Mouse (Mus musculus) gastrocnemius, adult 8-10 months (tissue): ENCODE measurements around the gene Usp33. TPM values are rescaled to one million over a fixed set of nuclear protein-coding genes. Genes with fewer than 3 reads are reported as not detected.

ENCODE experiments used
- DNase-seq, 2 experiments: peaks; one replicate each; pipeline ENCODE4 v3.0.0; 2022; ENCODE audit warnings: low spot score in 2 of 2
- total RNA-seq, 4 experiments: library from RNA; stranded (reverse); gene quantifications; 2 replicates each; pipeline ENCODE4 v1.2.4; 2022

The Usp33 gene
- total RNA-seq, 4 experiments from 2014 or later, result 16.3 to 20.0 (median 18.6) TPM

DNA sequence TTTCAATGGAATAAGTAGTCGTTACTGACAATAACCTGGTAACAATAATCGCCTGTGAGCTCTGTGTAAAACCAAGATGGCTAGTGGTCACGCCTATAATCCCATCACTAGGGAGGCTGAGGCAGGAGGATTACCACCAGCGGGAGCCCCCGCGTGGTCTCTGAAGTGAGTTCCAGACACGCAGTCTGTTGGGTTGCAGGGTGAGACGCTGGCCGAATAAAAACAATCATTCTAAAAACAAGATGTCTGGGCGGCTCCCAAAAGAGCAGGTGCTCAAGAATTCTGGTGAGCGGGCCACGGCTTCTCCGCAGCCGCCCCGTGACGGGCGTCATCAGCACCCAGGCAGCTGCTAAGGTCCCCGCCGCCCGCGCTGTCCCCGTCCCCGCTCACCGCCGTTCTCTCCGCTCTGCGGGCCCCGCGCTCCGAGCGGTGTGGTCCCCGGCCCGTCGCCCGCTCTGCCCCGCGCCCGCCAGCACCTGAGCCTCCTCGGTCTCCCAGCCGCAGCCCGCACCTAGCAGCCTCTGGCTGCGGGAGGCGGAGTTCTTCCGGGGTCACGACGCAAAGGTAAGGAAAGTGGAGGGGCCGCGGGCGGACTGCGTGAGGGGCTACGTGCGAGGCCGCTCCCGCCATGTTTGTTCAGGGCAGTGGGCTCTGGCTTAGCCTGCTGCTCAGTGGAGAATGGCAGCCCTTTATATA lies 6.3 kb upstream of the Usp33 start, which contains the start of gene Miga1:
Gene Miga1, minus strand, starts transcription at position 546 of the 696 bp plus-strand sequence.
- DNase-seq, result peak; percentile 23 to 52

DNA sequence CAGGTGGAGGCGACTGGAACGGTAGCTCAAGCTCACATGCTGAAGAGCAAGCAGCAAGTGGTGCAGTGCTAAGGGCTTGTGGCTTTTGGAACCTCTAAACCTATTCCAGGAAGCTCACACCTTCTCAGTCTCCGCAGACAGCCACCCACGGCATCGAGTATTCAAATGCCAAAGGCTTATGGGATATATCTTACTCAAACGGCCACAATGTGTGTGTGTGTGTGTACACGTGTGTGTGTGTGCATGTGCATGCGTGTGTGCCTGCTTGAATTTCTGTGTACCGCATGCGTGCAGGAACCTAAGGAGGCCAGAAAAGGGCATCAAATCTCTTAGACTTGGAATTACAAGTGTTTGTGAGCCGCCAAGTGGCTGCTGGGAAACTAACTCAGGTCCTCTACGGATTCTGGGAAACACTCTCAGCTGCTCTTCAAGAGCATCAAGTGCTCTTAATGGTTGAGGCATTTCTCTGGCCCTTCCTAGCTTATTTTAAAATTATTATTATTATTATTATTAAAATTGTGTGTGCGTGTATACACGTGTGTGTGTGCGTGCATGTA lies 3.2 kb upstream of the Usp33 start:
- DNase-seq, result no peak

DNA sequence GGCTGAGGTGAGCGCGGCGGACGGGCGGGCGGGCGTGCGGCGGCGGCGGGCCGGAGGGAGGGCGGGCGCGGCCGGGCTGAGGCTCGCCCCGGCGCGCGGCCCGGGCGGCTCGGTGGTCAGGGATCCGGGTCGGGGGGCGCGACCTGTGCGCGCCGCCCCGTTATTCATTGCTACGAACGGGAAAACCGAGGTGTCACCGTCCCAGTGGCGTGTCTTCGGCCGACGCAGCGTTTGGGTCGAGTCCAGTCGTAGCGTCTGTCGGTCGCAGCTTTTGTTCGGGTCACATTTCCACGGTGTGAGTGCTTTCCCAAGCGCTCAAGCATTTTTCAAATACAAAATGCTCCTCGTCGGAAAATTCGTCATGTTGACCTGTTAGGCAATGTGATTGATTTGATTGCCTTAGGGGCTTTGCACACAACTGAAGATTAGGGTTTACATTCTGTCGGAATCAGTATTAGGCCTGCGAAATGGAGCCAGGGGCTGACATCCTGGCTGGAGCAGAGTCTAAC lies 409 bp downstream of the Usp33 start:
- DNase-seq, result peak; percentile 41 to 50

DNA sequence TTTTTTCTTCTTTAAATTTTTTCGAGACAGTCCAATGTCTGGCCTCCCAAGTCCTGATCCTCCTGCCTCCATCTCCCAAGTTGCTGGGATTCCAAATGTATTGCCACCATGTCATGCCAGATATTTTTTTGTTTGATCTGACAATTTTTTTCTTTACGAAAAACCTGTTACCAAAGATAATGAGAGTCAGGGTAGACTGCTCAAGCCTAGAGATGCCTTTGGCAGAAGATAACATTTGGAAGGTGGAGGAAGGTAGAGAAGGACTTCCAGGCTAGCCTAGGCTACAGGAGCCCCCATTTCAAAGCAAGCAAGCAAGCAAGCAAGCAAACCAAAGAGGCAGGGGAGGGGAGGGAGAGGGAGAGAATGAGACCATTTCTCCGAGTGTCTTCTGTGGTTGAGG lies 949 bp downstream of the Usp33 start:
- no peak for DNase-seq

DNA sequence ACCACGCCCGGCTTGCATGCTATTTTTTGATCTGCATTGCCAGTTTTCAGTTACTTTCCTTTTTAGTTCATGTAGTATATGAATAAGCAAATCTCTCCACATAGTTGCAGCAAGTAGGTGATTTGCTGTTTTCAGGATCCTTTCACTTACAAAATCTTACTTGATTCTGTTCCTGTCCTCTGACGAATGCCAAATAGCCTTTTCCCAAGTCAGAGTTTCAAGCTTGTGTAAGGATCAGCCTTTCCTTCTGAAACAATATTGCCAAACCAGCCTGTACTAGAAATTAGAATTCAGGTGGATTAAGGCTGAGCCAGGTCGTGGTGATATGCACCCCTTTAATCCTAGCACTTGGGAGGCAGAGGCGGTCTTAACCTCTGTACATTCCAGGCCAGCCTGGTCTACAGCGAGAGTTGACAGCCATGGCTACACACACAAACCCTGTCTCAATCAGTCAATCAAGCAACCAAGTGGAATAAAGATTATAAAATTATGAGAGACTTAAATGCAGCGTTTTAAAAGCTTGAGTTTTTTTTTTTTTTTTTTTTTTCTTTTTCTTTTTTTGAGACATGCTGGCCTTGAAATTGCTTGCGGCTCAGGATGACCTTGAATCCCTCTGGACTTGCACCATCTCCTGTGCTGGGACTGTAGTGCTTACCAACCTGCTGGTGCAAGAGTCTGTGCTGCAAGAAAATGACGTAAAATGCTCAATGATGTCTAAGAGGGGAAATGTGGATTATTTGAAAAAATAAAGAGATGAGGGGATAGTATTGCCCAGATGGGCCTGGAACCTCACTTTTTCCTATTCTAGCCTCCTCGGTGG lies 1.9 kb downstream of the Usp33 start:
- no peak for DNase-seq

DNA sequence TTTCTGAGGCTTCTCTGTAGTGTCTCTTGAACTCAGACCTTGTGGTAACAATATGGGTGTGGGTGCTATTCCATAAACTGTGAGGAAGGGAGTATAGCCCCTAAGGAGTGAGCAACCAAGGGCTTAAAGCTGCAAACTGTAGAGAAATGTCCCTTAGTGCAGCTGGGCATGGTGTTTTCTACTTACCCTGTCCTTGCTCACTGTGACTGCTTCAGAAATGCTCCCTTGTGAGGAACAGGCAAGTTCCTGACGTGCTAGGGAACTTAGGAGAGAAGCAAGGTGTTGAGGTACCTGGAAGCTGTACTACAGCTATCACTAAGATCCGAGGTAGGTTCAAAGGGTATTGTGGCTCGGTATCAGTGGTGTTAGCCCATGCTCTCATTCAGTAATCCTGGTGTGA lies 4.2 kb downstream of the Usp33 start:
- DNase-seq, result no peak

DNA sequence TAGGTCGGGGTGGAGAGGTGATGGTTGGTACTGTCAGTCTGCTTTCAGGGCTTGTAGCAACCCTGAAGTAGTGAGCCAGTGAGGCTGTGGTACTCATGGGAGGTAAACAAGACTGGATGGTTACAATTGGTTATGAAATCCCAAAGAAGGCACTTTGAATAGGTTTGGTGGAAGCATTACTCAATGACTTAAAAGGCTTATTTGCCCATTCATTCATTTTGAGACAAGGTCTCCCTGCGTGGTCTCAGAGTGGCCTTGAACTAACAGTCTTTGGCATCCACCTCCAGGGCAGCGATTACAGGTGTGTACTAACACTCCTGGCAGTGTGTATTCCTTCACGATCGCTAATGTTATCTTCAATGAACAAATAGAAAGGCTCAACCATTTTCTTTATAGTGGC lies 4.7 kb downstream of the Usp33 start:
- no peak for DNase-seq

DNA sequence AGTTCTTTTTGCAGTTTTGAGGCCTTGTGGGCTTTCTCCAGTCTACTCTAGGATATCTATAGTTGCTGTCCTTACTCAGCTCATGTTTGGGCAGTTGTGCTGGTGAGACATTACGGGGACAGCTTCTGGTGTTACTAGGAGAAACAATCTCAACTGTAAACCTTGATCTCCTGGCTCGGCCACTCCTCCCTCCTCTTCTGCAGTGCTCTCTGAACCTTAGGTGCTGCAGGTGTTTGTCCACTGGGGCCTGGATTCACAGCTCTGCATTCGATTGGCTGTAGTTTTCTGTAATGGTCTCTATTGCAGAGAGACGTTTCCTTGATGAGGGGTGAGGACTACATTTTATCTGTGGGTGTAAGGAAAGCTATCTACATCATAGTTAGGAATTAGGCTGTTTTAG lies 6.0 kb downstream of the Usp33 start:
- no peak for DNase-seq

DNA sequence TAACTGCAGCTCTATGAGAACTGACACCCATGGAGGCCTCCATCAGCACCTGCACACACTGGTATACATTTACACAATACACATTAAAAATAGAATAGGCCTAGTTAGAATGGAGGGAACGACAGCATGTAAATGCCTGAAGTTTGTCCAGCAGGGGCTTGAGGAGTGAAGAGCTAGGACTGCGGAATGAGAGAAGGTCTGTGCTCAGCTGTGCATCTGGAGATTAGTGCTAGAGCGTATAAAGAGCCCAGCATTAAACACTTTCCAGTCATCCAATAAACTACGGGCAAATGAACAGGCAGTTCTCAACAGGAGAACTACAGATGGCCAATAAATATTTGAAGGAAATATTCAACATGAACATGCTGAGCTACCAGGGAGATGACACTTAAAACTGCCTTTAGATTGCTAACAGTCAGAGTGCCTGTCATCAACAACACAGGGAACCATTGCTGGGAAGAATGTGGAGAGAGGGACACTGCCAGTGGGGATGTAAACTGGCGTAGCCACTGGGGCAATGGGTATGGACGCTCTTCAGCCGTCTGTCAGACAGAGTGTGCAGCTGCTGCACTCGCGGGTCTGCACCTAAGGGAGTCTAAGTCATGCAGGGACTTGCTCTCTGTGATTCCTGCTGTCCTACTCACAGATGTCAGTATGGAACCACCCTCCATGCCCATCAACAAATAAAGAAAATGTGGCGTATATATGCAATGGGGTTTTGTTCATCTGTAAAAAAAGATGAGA lies 7.3 kb downstream of the Usp33 start:
- no peak for DNase-seq

DNA sequence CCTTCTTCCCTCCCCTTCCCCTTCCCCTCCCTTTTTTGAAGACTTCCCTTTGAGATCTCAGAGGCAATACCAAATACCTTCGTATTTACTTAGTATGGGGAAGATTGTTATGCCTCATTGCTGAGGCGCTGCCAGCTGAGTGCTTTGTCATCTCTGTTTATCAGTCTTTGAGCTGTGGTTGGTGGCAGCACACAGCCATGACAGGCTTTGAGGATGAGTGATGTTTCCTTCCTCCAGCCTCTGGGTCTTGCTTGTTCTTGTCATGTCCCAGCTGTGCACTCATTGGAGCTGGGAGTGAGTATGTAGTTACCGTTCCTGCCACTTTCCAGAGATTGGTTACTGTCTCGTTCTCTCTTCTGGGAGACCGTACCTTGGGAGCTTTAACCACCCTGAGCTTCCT lies 9.1 kb downstream of the Usp33 start:
- DNase-seq, result no peak

DNA sequence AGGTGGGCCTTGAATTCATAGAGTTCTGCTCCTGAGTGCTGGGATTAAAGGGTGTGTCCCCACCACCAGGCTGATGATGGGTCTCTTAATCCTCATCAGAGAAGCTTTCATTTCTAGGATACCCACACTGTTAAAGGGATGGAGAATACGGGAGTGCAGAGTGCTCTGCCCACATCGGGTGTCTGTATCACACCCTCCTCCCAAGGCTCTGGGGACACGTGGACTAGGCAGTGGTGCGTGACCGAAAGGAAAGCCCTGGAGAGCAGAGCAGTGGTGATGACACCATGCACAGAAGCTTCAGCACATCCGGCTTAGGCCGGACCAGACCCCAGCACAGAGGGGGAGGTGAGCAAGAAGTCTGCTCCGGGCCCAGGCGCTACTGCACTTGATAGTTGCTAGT lies 10.5 kb downstream of the Usp33 start:
- DNase-seq, result no peak

DNA sequence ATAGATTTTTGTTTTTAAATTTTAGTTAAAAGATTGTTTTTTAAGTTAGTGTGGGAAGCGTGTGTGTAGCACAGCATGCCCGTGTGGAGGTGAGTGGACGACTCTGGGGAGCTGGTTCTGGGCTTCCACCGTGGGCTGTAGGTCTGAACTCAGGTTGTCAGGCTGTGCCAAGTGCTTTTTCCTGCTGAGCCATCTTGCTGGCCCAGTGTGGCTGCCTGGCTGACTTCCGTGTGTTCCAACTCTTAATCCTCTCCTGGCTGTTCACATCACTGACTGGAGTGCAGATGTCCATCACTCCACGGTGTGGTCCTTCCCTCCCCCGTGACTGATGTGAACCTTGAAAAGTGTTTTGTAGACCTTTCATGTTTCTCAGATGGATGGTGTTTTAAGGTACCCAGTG lies 12.9 kb downstream of the Usp33 start:
- DNase-seq, result peak in 1 of 2 experiments; percentile 33

DNA sequence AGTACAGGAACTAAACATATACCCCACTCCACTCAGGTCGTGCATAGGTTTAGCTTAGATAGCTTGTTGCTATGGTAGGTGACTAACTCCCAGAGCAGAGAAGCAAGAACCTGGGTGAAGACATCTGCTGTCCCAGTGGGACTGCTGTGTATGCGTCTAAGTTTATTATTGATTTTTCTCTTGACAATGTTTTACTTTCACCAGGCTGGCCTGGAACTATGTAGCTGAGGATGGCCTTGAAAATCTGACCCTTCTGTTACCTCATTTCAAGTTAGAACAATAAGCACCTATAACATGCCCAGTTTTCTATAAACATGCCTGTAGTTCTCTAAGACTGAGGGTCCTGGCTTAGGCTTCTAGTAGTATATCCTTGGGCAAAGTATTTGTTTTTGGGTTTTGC lies 17.9 kb downstream of the Usp33 start:
- no peak for DNase-seq

DNA sequence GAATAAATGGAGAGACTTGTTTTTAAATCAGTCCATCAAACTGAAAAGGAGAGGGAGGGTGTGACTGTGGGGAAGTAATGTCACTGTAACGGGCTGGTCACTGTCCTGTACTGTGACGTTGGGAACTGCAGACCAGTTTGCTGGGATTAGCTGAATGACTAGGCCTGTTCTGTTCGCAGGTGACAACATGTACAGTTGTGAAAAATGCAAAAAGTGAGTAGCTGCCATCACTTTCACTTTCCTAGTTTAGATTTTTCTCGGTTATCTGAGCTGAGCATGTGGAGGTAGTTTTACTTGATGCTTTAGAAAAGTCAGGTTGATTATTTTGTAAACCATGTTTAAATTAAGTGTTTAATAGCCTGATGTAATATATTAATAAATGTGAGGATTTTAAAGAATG lies 29.8 kb downstream of the Usp33 start:
- no peak for DNase-seq

DNA sequence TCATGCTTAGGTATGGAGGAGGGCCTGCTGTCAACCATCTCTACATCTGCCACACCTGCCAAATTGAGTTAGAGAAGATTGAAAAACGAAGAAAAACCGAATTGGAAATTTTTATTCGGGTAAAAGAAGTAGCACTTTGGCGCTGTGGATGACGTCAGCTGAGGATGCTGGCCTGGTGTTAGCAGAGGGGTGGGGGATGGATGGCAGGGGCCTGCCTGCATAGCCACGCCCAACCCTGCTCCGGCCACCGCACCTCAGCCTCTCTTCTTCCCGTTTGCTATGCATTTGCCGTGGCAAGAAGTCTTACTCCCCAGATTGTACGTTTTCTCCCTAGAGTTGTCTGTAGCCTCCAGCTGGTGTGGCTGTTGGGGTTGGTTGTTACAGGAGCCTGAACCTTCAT lies 37.8 kb downstream of the Usp33 start:
- no peak for DNase-seq

DNA sequence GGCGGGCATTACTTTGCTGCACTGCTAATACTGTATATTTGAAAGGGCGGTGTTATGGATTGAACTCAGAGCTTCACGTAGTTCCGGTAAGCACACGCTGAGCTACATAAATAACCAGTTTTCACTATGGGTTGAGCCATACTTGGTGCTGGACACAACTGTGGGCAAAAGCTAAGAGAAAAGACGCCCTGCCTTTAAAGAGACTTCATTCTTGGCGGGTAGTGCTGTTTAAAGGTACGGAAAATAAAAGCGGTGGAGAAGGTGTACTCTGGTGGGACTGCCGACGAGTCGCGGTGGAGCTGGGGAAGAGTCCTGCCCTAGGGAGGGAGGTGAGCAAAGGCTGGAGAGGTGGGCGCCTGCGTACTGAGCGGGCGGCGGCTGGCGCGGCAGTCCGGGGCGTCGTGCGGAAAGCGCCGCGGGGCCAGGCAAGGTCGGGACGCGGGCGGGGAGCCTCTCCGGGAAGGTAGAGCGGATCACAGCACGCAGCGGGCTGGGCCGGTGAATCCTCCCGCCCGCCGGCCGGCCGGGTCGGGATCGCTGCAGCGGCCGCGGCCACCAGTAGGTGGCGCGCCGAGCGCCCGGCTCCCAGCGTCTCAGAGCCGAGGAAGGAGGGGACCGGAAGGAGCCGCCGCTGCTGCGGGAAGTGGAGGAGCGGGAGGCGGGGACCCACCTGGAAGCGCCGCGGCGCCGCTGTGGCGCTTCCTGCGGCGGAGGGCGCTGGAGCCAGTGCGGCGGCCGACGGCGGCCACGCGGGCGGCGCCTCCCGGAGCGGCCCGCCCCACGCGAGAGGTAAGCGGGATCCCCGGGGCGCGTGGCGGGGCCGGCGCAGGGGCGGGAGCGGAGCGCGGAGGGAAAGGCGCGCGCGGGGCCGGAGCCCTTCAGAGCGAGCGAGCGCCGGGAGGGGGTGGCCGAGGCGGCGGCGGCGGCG lies 49.3 kb downstream of the Usp33 start, which contains the start of gene Zzz3:
Gene Zzz3, plus strand, starts transcription at position 124 of the 928 bp plus-strand sequence.
- peak; percentile 77 to 85 for DNase-seq

DNA sequence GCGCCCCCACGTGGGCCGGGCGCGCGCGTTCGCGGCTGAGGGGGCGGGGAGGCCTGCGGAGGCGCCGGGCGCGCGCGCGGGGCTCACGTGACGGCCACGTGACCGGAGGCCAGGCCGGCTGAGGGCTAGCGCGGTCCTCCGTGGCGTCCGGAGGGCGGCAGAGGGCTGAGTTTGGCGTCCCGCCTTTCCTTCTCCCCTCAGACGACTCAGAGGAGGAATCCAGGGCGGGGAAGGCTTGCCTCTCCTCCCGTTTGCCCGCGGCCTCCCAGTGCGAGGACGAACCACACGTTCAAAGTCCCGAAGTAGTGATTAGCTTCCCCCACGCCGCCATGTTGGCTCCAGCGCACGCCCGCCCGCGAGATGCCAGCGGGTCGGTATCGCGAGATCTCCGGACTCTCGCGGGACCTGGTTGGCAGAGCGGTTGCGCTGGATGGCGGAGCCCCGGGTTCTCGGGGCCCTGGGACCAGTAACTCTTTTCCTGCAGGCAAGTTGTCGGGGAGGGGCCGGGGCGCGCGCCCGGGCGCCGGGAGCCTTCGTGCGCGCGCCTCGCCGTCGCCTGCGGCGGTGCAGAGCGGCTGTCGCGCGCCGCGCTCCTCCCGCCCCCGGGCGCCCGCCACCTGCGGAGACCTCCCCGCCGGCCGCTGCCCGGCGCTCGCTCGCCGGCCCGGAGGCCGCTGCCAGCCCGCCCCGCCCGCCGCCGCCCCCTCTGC lies 50.2 kb downstream of the Usp33 start:
- peak; percentile 95 to 96 for DNase-seq

DNA sequence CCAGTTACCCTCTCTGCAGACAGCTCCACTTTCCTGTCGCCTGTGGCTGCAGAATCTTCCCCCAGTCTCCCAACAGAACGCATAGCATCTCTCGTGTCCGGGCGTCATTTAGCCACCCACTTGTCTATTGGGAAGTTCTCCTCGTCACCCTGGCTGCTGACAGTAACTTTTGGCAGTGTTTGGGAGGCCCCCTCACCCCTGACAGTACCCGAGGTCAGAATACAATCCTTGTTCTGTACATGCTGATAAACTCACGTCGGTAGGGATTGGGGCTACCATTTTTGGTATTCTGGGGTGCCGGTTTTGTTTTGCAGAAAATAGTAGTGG lies 50.7 kb downstream of the Usp33 start:
- no peak for DNase-seq

DNA sequence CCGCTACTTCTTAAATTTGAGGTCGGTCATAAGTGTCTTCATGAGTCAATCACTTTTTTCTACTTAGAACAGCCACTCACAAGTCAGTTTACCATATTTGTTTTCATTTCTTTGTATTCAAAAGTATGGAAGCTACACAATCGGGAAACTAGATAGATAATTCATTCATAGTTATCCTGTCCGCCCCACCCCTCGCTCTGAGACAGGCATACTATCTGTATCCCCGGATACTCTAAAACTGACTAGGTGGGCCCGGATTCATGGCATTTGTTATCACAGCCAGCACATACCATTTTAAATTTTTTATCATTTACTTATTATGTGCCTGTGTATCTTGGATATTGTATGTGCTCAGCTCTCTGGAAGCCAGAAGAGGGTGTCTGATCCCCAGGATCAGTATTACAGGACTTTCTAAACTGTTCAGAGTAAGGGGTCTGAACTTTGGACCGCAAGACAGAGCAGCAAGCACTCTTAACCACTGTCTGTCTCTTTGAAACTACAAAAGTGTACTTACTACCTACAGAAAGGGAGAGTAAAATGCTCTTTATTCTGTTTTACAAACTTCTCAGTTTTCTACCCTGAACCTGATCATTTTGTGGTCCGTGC lies 51.2 kb downstream of the Usp33 start:
- no peak for DNase-seq

DNA sequence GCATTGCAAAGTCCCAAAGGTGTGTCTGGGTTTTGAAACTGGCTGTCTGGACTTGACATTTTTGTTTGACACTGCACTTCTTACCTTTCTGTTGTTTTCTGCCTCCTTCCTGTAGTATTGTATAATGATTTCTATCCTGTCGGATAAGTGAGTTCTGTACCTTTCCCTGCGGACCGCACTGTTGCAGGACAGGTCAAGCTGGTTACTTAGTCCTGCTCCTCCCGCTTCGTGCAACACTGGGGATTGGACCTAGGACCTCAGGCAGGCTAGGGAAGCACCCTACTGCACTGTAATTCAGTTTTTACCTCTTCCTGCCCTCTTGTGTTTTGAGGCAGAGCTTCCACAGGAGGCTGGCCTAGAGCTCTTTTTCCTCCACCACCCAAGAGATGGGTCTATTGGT lies 54.2 kb downstream of the Usp33 start:
- DNase-seq, result no peak
